Mouse (Mus musculus) heart, adult 8-10 months (tissue): ENCODE data around the gene Psip1. TPM values are rescaled to one million over a fixed set of nuclear protein-coding genes. Genes with fewer than 3 reads are reported as not detected.
"Not testable (repeated sequence)": the region's sequence is repeated elsewhere in the genome, so short reads cannot be mapped to it uniquely, and the experiment has no call there.

Source experiments
- DNase-seq: peaks from one replicate; pipeline ENCODE4 v3.0.0; 2022; ENCODE audit warnings: low spot score
- total RNA-seq, 4 experiments: library from RNA; stranded (reverse); gene quantifications; 2 replicates each; pipeline ENCODE4 v1.2.4; 2022

Gene Psip1
- total RNA-seq, result 10 to 100 TPM; 15.1 to 20.4 (median 17.3) TPM

DNA sequence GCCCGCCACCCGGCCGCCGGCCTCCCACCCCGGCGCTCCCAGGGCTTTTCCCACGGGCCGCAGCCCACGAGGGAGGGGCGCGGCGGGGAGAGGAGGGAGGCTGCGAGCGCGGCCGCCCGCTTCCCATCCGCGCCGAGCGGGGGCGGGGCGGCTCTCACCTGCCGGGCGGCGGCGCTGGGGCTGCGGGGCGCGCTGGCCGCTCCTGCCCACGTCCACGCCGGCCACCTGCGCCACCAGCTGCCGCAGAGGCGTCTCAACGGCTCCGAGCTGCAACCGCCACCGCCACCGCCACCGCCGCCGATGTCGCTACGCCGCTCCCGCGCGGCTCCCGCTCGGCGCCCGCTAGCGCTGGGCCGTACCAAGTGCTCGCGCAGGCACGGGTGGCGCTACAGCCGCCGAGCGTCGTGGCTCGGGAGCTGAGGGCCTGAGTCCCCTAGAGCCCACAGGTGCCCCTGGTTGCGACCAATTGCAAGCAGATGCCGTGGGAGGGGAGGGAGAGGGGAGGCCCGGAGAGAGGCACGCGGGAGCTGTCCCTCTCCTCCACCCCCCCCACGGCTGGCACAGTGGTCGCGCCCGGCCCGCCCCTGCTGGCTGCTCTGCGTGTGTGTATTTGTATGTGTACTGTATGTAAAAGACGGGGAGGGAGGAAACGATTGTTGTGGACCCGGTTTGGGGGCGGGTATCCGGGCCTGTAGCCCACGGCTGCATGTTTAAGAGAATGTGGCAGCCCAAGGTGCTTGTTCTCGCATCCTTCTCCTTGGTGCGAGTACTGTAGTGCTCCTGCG is at the start of gene Psip1:
Gene Psip1, minus strand, starts transcription at position 343 of the 785 bp plus-strand sequence.
- DNase-seq, result peak; percentile 82

DNA sequence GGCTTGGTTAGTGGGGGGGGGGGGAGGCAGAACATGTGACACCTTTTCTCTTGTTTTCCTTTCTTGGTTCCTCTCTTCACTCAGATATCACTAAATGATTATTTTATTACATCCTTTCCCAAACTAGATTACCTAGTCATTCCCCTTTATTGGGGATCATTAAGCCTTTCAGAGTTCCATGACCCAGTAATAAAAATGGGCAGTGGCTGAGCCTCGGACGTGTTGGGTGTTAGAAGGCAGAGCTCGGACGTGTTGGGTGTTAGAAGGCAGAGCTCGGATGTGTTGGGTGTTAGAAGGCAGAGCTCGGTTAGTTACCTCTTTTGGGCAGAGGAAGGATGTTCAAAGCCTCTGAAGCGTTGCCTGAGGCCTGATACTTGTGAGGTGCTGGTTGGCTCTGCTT is 47.8 kb upstream of the Psip1 start:
- no peak for DNase-seq

DNA sequence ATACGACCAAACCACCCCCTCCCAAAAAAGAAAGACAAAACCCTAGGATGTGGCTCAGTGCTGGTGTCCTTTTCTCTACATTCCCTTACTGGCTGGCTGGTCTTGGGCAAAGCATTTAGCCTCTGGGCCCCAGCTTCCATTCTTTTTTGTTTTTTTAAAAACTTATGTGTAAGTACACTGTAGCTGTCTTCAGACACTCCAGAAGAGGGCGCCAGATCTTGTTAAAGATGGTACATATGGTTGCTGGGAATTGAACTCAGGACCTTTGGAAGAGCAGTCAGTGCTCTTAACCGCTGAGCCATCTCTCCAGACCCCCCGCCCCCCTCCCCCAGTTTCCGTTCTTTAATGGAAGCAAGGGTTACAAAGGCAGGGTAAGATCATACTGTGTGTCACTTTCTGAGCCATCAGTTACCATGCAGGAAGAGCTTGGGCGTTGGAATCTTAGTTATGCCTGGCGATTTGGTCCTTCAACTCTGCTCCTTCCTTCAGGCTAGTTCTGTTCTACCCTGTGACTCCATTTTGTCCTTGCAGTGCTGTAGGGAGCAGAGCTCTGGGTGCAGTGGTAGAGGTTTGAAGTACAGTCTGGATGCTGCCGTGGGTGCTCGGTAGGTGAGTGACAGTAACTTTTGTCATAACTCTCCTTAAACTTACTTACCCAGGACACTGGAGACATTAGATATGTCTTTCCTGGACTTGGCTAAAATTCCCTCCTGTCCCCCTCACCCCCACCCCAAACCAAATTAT is 47.1 kb upstream of the Psip1 start:
- DNase-seq, result no peak

DNA sequence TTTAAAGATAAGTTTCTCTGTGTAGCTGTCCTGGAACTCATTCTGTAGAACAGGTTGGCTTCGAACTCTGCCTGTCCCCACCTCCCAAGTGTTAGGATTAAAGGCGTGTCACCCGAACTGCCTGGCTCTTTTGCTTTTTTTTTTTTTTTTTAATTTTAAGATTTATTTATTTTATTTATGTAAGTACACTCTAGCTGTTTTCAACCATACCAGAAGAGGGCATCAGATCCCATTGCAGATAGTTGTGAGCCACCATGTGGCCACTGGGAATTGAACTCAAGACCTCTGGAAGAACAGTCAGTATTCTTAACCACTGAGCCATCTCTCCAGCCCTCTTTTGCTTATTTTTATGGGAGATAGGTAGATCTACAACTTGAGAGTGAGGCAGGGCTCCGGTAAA is 43.8 kb upstream of the Psip1 start:
- DNase-seq, result not testable (repeated sequence)

DNA sequence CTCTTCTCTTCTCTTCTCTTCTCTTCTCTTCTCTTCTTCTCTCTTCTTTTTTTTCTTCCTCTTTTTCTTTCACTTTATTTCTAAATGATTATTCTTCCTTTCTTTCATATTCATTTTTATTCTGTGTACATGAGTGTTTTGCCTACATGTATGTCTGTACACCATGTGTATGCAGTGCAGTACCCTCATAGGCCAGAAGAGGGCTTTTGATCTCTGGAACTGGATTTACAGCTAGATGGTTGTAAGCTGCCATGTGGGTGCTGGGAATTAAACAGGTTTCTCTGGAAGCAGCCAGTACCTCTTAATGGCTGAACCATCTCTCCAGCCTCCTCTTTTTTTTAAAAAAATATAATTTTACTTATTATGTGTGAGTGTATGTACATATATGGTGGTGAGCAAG is 41.7 kb upstream of the Psip1 start:
- no peak for DNase-seq

DNA sequence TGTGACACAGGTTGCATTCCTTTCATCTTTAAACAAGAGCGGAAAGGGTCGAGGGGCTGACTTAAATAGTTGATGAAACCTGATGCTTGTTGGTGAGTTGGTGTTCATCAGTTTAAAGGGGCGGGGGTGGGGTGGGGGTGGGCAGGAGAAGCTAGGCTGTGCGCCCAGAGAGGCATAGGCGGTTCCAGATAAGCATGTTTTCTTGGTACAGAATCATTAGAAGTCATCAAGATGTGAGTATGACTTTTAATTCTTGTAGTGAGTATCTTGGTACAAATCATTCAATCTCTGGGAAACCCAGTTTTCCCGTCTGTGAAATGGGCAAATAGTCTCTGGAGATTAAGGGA is 40.7 kb upstream of the Psip1 start:
- no peak for DNase-seq

DNA sequence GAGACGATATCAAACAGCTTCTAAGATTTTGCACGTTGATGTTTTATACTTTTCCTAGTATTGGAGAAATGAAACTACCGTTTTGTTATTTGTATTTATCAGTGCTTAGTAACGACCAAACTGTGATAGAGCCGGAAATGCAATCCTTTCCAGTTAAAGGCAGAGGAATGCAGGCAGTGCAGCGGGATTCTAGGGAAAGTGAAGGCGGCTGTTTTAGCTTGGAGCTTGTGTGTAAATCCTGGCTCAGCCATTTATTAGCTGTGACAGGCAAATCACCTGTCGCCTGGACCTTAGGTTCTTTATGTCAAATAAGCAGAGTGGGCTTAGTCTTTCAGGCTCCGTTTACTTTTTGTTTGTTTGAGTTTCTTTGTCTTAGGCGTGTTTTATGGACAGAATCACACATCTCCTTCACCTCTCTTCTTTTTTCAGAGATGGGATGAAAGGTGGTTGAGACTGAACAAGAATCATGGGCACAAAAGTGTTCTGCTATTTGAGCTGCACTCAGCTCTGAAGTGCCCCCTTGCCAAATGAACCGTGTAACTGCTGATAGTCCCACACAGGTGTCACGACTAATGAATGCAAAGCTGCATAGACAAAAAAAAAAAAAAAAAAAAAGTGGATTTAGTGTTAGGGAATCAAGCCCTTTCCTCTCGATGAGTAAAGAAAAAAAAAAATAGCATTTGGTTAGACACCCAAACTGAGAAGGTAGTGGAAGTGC is 40.2 kb upstream of the Psip1 start:
- DNase-seq, result no peak

DNA sequence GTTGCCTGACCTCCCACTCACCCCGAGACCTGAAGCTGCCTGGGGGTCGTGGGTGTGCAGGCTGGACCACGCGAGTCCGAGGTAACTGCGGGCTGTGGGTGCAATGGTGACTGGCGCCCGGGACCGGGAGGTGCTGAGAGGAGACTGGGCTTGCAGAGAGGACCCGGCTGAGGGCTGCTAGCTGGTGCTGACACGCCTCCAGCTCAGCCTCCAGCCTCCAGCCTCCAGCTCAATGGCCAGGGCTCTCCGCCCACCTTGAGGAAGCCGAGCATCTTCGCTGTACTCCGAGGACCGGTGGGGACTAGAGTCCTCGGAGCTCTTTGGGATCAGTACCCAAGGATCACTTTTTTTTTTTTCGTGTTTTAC is 39.4 kb upstream of the Psip1 start:
- DNase-seq, result no peak

DNA sequence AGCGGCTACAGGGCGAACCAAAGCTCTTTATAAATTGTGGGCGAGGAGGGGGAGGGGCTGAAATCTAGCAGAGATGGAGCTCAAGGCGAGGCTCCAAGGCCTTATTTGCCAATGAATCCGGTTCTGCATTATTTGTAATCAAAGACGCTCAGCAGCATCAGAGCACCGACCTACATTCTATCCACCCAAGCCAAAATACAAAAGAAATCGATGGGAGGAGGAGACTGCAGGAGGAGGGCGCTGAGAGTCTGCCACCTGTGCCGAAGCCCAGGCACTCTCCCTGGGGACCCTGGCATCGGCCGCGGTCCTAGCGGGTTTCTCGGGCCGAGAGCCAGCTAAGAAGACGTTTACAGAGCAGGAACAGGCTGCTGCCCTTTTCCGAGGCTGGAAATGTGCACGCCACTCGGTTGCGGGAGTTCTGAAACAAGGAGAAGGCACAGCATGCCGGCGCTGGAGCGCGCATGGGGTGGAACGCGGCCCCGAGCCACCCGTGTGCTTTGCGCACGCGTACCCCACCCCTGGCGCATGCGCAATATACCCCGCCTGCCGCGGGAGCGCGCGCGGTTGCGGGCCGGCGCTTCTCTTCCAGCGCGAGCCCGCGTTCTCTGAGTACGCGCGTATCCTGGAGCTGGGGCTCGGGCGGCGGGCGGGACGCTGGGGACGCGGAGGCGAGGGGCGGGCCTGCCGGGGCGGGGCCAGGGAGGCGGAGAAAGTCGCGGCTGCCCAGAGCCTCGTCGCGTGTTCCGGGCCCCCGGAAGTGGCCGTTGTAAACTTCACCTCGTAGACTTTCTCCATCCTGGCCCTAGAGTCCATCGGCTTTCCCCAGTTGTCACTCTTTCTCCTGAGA is 38.8 kb upstream of the Psip1 start, which contains the start of gene Ccdc171:
Gene Ccdc171, plus strand, starts transcription at position 703 of the 847 bp plus-strand sequence.
- peak; percentile 91 for DNase-seq

DNA sequence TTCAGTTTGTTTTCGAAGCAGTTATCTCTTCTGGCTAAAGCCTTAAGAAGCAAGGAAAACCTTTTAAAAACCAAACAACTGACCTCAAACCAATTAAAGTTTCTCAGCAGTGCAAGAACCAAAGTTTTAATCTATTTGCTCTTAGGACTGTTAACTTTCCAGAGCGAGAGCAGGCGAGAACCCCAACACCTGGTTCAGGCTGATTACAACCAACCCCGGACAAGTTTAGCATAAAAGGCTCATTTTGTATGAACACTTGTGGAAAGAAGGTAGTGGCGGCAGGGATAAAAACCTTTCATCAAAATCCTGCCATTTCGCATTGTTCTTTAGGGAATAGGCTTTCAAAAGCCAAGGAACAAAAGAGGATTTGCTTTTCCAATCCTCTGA is 38.2 kb upstream of the Psip1 start:
- no peak for DNase-seq

DNA sequence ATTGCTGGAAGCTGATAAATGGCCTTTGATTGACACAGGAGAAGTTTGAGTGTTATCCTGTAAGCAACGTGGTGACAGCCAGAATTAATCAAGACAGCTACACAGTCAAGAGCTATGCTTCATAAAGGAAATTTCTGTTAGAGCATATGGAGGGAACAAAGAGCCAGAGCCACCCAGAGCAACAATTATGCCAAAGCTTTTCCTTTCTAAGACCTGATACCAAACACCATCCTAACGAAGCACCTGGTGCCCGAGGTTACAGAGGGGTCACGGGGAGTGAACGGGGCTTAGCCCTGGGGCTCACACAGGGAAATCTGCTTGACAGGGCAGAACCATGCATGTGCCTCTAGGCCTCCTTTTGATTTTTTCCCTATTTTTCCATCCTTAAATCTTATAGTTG is 35.8 kb upstream of the Psip1 start:
- no peak for DNase-seq

DNA sequence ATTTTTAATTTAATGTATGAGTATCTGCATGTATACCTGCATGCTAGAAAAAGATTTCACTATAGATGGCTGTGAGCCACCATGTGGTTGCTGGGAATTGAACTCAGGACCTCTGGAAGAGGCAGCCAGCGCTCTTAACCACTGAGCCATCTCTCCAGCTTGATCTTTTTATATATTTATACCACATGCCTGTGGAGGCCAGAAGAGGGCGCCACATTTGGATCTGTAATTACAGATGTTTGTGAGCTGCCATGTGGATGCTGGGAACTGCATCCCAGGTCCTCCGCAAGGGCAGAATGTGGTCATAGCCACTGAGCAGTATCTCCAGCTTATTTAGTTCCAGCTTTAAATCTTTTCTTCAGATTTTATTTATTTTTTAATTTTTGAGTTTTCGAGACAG is 34.0 kb upstream of the Psip1 start:
- DNase-seq, result no peak

DNA sequence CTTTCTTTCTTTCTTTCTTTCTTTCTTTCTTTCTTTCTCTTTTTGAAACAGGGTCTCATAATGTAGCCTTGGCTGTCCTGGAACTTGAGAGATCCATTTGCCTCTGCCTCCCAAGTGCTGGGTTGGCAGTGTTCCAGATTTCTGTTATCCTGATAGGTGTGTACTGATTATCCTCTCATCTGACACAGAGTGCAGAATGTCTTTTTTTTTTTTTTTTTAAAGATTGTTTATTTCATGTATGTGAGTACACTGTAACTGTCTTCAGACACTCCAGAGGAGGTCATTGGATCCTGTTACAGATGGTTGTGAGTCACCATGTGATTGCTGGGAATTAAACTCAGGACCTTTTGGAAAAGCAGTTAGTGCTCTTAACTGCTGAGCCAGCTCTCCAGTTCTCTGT is 33.5 kb upstream of the Psip1 start:
- DNase-seq, result no peak

DNA sequence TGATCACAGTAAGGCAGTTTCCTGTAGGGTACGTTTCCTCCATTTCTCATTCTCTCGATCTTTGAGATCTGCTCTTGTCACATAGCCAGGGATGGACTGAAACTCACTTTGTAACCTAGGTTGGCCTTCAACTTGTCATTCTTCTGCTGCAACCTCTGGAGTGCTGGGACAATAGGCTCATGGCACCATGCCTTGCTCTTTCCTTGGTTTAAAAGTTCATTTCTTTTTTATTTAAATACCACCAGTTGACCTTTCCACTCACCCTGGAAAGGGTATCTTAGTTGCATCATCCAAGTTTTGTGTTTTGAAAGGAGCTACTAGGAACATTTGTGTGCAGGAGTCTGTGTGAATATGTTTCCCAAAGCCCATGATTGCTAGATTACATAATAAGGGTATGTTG is 32.9 kb upstream of the Psip1 start:
- no peak for DNase-seq

DNA sequence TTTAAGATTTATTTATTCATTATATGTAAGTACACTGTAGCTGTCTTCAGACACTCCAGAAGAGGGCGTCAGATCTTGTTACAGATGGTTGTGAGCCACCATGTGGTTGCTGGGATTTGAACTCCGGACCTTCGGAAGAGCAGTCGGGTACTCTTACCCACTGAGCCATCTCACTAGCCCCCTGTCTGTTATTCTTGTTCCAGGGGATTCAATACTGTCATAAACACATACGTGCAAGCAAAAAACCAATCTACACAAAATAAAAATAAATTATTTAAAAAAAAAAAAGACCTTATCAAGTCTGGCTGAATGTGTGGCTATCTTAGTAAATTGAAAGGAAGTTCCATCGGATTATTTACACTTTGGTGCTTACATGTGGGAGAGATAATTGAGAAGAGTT is 29.9 kb upstream of the Psip1 start:
- DNase-seq, result not testable (repeated sequence)

DNA sequence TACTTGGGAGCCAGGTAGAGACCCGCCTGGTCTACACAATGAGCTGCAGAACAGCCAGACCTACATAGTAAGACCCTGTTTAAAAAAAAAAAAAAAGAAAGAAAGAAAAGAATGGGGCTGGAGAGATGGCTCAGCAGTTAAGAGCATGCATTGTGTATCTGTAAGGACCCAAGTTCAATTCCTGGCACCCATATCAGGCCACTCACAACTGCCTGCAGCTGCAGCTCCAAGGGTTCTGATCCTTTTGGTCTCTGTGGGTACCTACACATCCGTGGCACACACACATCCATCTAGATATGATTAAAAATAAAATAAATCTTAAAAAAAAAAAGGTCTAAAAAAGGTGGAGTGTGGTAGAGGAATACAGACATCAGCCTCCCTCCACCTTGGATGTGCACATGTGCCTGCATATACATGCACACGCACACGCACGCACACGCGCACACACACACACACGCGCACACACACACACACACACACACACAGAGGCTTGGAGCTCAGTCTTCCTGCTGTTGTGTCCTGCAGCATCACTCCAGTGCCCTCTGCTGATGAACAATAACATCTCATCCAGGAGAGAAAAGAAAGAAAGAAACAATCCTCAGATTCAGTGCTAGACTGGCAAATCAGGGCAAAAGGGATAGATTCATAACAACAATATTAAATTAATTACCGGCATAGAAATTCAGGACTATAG is 28.9 kb upstream of the Psip1 start:
- DNase-seq, result no peak

DNA sequence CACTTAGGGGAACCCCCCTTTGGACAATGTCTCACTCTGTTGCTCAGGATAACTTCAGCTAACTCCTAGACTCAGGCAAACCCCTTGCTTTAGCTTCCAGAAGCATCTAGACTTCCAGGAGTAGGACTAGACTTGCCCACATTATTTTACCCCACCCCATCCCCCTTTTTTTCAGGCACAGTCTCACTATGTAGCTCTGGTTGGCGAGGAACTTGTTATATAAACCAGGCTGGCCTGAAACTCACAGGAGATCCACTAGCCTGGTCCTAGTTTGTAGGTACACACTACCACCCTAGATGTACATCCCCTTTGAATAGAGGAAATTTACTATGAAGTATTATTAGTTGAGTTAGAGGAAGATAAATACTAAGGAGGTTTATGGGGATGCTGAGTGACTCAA is 27.9 kb upstream of the Psip1 start:
- DNase-seq, result no peak

DNA sequence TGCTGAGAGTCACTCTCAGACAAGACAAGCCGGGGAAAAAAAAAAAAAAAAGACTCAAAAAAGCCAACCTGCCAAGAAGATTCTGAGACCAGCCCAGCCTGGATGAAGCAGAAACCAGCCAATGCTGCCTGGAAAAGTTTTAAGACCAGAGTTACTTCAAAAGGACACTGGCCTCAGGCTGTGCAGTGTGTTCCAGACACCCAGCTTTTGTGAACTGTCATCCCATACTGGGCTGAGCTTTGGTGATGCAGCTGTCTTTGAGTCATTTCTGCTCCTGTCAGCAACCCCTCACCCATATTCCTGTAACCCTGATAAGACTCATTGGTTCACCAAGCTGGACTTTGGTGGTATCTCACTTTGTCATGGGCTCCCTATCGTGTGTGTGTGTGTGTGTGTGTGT is 26.4 kb upstream of the Psip1 start:
- DNase-seq, result no peak

DNA sequence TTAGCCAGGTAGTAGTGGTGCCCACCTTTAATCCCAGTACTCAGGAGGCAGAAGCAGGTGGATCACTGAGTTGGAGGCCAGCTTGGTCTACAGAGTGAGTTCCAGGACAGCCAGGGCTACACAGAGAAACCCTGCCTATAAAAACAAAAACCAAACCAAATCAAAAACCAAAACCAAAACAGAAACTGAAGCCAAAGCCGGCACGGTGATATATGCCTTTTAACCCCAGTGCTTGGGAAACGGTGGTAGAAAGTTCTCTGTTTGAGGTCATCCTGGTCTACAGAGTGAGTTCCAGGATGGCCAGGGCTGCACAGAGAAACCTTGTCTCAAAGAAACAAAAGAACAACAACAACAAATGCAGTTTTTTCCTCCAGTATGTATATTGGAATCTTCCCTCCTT is 26.0 kb upstream of the Psip1 start:
- no peak for DNase-seq

DNA sequence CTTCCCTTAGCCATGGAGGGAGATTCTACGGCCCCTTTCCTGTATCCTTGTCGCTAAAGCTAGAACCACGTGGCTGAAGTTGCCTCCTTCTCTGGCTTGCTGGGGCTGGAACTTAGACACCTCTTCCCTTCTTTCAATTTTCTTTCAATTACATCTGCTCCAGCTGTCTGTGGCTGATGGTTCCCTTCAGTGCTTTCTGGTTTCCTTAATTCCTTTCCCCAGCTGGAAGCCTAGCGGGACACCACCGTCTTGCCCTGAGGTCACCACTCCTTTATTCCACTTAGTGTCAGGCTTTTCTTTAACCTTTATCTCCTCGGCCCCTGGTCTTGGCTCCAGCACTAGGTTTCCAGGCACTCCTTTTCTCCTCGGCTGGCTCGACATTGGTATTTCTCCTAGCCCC is 24.8 kb upstream of the Psip1 start:
- DNase-seq, result no peak

DNA sequence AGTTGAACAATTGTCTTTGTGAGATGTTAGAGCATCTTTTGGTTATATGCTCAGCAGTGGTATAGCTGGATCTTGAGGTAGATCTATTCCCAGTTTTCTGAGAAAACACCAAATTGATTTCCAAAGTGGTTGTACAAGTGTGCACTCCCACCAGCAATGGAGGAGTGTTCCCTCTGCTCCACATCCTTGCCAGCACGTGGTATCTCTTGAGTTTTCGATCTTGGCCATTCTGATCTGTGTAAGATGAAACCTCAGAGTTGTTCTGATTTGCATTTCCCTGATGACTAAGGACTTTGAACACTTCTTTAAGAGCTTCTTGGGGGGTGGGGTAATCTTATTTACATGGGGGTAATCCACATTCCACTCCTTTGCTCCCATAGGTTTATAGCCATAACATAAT is 23.3 kb upstream of the Psip1 start:
- DNase-seq, result no peak
